Mouse (Mus musculus): ENCODE results near the gene Rara. TPM values are rescaled to one million over a fixed set of nuclear protein-coding genes. Genes with fewer than 3 reads are reported as not detected.
A peak's percentile ranks its signal among the peaks of the same experiment; 100 is the strongest.

The Rara gene
- polyA plus RNA-seq, 1 experiment from 2014 or later: 9.7 TPM

DNA sequence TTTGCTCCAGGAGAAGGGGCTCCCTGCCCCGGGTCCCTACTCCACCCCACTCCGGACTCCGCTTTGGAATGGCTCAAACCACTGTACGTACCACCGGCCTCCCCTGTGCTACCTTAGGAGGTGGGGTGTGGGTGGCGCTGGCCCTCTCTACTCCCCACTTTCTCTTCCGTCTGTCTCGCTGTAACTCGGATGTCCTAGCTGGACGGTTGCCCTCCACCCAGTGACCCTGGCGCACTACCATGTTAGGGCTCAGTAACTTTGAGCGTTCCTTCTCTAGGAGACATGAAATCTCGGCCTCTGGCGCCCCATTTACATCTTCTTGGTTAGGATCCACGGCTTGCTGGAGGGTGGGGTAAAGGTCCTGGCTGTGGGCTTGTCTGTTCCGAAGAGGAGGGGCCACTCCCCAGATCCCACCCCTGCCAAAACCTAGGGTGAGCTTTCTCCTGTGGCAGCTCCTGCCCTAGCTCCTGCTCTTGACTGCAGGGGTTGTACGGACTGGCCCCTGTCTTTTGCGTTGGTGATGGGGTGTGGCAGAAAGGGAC is 33.5 kb downstream of the Rara start:
- H3K36me3 ChIP-seq (replicated peaks): no peaks in the 10 kb centered on the region
- H3K4me3 ChIP-seq: peak overlapping the region; percentile 52
- H3K9ac ChIP-seq: no peak overlapping the region
- peak overlapping the region; percentile 91 for H3K4me2 ChIP-seq
- no peak overlapping the region for H3K27ac ChIP-seq
- WGBS: 9% methylated on average over 18 of the region's 18 CpGs
- ATAC-seq (replicated peaks): no peak
- peaks cover 15% of the 10 kb centered on the region for H3K27me3 ChIP-seq (replicated peaks)
- peaks cover 73% of the 10 kb centered on the region for H3K4me1 ChIP-seq
- H3K9me3 ChIP-seq: no peaks in the 10 kb centered on the region

DNA sequence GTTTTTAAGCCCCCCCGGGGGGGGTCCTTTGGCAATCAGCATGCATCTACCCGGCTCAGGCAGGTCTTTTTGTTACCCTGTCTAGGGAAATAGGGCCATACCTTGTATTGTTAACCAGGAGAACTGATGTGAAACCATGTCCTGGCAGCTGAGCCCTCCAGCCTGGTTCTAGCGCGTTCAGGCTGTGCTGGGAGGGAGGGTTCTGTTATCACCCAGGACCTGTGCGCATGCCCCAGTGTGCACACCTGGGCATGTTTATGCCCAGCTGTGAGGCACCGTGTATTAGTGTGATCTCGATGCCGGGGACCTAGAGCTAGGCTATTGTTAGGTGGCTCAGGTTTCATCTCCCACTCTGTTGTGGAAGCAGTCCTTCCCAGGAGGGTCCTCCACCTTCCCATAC is 34.1 kb downstream of the Rara start:
- Histone ChIP-seq H3K9me3 (no peaks in the 10 kb centered on the region), H3K4me3 (peak overlapping the region; percentile 52; the same call in 1 of the 2 replicates), H3K9ac (no peak overlapping the region), H3K4me1 (peaks cover 79% of the 10 kb centered on the region), H3K27me3 (replicated peaks) (peaks cover 15% of the 10 kb centered on the region), H3K4me2 (peak overlapping the region; percentile 91), H3K36me3 (replicated peaks) (no peaks in the 10 kb centered on the region), H3K27ac (no peak overlapping the region)
- ATAC-seq (replicated peaks): no peak
- 13% methylated on average over 8 of the region's 8 CpGs for WGBS

DNA sequence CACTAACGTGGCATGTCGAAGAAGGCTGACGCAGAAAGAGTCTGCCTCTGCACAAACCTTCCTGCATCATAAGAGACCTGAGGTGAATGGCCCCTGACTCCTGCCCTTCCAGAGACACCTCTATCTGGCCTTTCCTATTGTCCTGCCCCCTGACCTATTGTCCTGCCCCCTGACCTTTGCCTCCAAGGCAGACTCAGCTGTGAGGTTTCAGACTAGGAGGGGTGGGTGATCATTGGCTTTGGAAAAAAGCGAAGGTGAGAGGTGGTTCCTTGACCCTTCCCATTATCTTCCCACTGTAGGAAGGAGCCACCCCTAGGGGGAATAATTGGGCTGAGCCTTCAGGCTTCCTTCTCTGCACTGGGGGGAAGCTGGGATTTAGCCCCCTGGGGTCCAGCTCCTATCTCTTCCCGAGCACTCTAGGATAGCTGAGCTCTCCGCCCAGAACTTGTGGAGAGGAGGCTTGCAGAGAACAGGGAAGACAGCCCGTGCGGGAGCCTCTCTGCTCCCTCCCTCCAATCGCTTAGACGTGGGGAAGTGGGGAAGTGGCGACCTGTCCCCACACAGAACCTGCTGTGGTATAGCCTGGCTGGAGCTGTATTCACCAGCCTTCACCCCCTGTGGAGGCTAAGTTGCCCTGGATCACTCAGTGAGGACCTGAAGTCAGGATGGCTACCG is 34.9 kb downstream of the Rara start:
- Histone ChIP-seq H3K36me3 (replicated peaks) (no peaks in the 10 kb centered on the region), H3K4me1 (peaks cover 87% of the 10 kb centered on the region), H3K9ac (no peak overlapping the region), H3K9me3 (no peaks in the 10 kb centered on the region), H3K4me2 (peak overlapping the region; percentile 91), H3K4me3 (peak overlapping the region; percentile 9; the same call in 1 of the 2 replicates), H3K27me3 (replicated peaks) (peaks cover 15% of the 10 kb centered on the region), H3K27ac (no peak overlapping the region)
- no peak for ATAC-seq (replicated peaks)
- WGBS: 14% methylated on average over 12 of the region's 12 CpGs

- no peaks in the 10 kb centered on the region for H3K9me3 ChIP-seq
- H3K27ac ChIP-seq: peak overlapping the region; percentile 30; the same call in 1 of the 2 replicates
- H3K4me1 ChIP-seq: peaks cover 96% of the 10 kb centered on the region
- H3K36me3 ChIP-seq (replicated peaks): no peaks in the 10 kb centered on the region
- H3K27me3 ChIP-seq (replicated peaks): peaks cover 15% of the 10 kb centered on the region
- WGBS: under 1% methylated on average over 32 of the region's 32 CpGs
- ATAC-seq (replicated peaks): peak; percentile 51
- H3K4me2 ChIP-seq: peak overlapping the region; percentile 91
- peak overlapping the region; percentile 32 for H3K4me3 ChIP-seq
- peak overlapping the region; percentile 7; the same call in 1 of the 2 replicates for H3K9ac ChIP-seq
Observed at GRCm38 (mm10) chr11:98963191-98964021, 35.8 kb downstream of the Rara start.

DNA sequence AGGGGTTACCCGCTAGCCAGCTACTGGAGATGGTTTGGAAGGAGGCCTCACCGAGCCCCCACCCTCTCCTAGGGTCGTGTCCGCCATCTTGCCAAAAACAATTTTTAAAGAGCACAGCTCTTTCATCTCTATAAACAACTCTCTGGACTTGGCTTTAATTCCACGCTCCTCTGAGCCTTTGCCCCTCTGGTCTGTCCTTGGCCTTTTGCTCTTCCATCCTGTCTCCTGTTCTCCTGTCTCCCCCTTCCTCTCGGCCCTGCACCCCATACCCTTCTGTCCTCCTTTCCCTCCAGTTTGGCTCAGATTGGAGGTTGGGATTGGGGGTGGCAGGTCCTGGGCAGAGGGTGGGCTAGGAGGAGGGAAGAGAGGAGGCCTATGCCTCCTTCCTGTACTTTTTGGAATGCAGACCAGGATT is 36.6 kb downstream of the Rara start:
- H3K9ac ChIP-seq: no peak overlapping the region
- H3K27me3 ChIP-seq (replicated peaks): peaks cover 15% of the 10 kb centered on the region
- peaks cover 100% of the 10 kb centered on the region for H3K4me1 ChIP-seq
- no peak overlapping the region for H3K4me3 ChIP-seq
- WGBS: 31% methylated on average over 6 of the region's 6 CpGs
- no peaks in the 10 kb centered on the region for H3K36me3 ChIP-seq (replicated peaks)
- ATAC-seq (replicated peaks): no peak
- H3K4me2 ChIP-seq: peak overlapping the region; percentile 91; the same call in 1 of the 2 replicates
- no peaks in the 10 kb centered on the region for H3K9me3 ChIP-seq
- H3K27ac ChIP-seq: 0 out of 2 replicates have a peak overlapping the region, but pooled peaks have one; percentile 17

DNA sequence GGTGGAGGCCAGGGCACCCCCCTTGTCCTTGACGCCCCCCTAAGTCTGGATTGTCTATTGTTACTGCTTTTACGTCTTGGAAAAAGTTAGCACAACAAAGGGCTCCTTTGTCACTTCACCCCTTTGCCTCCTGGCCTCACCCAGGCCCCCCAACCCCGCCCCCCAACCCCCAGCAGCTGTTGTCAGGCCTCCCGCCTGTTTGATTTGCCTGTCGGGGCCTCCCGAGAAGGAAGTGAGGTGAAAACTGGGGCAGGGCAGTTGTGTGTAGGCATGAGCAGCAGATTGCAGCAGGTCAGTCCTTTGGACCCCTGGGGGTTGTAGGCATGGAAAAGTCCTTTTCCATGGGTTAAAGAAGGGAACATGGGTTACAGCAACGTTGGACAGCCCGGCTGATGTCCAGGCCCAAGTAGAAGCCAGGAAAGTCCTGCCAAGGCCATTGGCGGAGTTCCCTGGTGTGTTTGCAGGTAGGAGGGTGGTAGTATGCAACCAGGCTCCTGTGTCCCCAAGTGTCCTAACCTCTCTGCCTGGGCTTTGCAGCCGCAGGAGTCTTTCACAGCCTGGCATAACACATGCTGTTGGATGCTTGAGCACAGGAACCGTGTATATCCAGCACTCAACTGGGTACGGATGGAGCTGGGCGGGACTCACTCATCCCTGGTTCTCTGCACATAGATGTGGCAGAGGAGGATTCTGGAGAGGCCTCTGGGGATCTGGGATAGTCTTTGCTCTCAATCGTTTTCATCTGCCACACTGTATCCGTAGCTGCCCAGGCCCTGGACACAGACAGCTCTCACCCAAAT is 37.2 kb downstream of the Rara start:
- peaks cover 15% of the 10 kb centered on the region for H3K27me3 ChIP-seq (replicated peaks)
- 0 out of 2 replicates have a peak overlapping the region, but pooled peaks have one; percentile 17 for H3K27ac ChIP-seq
- WGBS: 26% methylated on average over 15 of the region's 15 CpGs
- no peaks in the 10 kb centered on the region for H3K36me3 ChIP-seq (replicated peaks)
- H3K4me2 ChIP-seq: peak overlapping the region; percentile 91; the same call in 1 of the 2 replicates
- H3K4me3 ChIP-seq: no peak overlapping the region
- H3K9ac ChIP-seq: no peak overlapping the region
- no peaks in the 10 kb centered on the region for H3K9me3 ChIP-seq
- ATAC-seq (replicated peaks): no peak
- peaks cover 100% of the 10 kb centered on the region for H3K4me1 ChIP-seq

DNA sequence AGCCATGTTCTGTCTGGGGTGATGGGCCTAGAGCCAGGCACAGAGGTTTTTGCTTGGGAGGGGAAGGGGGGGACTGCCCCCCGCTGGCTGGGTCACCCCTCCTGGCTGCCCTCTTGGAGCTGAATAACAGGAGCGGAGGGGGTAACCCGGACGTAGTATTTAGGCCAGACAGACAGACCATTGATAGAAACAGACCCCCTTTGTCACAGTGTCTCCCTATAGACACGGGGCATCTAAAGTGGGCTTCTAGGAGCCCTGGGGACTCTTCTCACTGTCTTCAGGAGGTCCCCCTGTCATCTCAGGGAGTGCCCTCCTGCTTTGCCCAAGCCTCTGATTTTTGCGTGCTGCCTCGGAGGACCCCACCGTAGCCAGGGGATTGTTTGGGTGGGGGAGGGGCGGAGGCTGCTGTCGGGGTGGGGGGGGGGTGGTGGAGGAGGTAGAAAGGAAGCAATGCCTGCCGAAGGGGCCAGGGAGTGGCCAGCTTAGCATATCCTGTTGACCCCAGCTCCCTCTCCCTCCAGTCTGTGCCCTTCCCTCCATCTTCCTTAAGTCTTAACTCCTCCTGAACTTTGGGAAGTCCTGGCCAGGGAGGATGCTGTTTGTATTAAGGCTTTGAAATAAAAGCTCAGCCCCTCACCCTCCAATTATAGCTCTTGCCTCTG is 37.9 kb downstream of the Rara start:
- peaks cover 15% of the 10 kb centered on the region for H3K27me3 ChIP-seq (replicated peaks)
- H3K4me3 ChIP-seq: no peak overlapping the region
- H3K36me3 ChIP-seq (replicated peaks): no peaks in the 10 kb centered on the region
- no peaks in the 10 kb centered on the region for H3K9me3 ChIP-seq
- no peak overlapping the region; the same call in 1 of the 2 replicates for H3K9ac ChIP-seq
- peak overlapping the region; percentile 17; the same call in 1 of the 2 replicates for H3K4me2 ChIP-seq
- no peak for ATAC-seq (replicated peaks)
- 0 out of 2 replicates have a peak overlapping the region, but pooled peaks have one; percentile 17 for H3K27ac ChIP-seq
- 15% methylated on average over 11 of the region's 11 CpGs for WGBS
- H3K4me1 ChIP-seq: peaks cover 100% of the 10 kb centered on the region

DNA sequence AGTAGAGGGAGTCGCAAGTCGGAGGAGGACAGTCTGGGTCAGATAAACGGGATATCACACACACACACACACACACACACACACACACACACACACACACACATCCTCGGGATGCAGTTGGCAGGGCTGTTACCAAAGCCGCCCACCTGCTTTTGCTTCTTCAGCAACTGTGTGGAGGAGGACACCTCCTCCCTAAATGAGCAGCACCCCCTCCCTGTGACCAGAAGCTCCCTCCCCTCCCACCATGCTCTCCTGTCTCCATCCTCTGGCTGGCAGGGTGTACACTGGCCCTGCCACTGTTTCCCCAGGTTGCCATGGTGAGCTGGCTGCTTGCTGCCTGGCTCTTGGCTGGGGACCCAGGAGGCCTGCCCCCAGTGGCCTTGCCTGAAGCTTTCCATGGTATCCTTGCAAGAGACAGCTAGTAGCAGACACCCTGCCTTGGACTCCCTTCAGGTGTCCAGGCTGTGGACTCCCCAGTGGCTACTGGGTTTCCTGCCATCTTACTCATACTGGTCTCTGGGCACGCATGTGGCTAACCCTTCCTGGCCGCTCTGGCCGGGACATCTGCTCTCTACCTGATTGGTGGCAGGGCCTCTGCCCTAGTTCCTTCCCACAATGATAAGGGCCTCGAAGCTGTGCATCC is 39.0 kb downstream of the Rara start:
- ATAC-seq (replicated peaks): no peak; the same call in 1 of the 2 replicates
- WGBS: 28% methylated on average over 9 of the region's 9 CpGs
- H3K36me3 ChIP-seq (replicated peaks): no peaks in the 10 kb centered on the region
- no peak overlapping the region for H3K4me3 ChIP-seq
- H3K4me1 ChIP-seq: peaks cover 100% of the 10 kb centered on the region
- H3K9ac ChIP-seq: peak overlapping the region; percentile 19; the same call in 1 of the 2 replicates
- H3K4me2 ChIP-seq: no peak overlapping the region
- peak overlapping the region; percentile 9; the same call in 1 of the 2 replicates for H3K27ac ChIP-seq
- H3K9me3 ChIP-seq: no peaks in the 10 kb centered on the region
- H3K27me3 ChIP-seq (replicated peaks): peaks cover 12% of the 10 kb centered on the region

DNA sequence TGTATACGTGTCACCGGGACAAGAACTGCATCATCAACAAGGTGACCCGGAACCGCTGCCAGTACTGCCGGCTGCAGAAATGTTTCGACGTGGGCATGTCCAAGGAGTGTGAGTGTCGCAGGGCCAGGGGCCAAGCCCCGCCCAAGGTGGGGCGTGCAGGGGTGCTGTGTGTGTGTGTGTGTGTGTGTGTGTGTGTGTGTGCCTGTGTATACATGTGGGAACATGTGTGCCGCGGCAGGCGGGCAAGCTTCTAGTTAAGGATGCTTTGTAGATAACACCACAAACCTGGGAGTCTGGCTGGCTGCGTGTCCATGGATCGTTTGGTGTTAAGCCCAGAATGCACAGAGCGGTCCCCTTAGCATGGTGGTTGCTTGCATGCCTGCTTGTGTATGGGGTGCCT is 40.5 kb downstream of the Rara start:
- Histone ChIP-seq H3K4me3 (no peak overlapping the region), H3K27me3 (replicated peaks) (no peaks in the 10 kb centered on the region; the same call in 1 of the 2 replicates), H3K36me3 (replicated peaks) (no peaks in the 10 kb centered on the region), H3K4me2 (peak overlapping the region; percentile 37; the same call in 1 of the 2 replicates), H3K9me3 (no peaks in the 10 kb centered on the region), H3K27ac (peak overlapping the region; percentile 73), H3K4me1 (peaks cover 86% of the 10 kb centered on the region), H3K9ac (peak overlapping the region; percentile 13; the same call in 1 of the 2 replicates)
- WGBS: 65% methylated on average over 16 of the region's 16 CpGs
- no peak for ATAC-seq (replicated peaks)

GRCm38 (mm10) chr11:98968716-98969495 is 41.3 kb downstream of the Rara start:
- Histone ChIP-seq H3K27me3 (replicated peaks) (no peaks in the 10 kb centered on the region), H3K4me2 (peak overlapping the region; percentile 37), H3K36me3 (replicated peaks) (no peaks in the 10 kb centered on the region), H3K9ac (peak overlapping the region; percentile 13; the same call in 1 of the 2 replicates), H3K4me3 (no peak overlapping the region), H3K27ac (peak overlapping the region; percentile 73), H3K9me3 (no peaks in the 10 kb centered on the region), H3K4me1 (peaks cover 78% of the 10 kb centered on the region)
- 3% methylated on average over 20 of the region's 20 CpGs for WGBS
- ATAC-seq (replicated peaks): peak; percentile 9

Measured in midbrain, embryonic 15.5 days (tissue).